Mouse (Mus musculus) G1E (cell line): ENCODE data around the gene Clec10a.

Experiments used
- CTCF ChIP-seq: IDR thresholded peaks from 2 replicates; pipeline ENCODE4 v1.5.1; 2012; ENCODE audit warnings: low read depth, low read length, inconsistent platforms, mixed read lengths
- GATA1 ChIP-seq: IDR thresholded peaks from 2 replicates; pipeline ENCODE4 v1.6.1; 2012; ENCODE audit warnings: borderline replicate concordance, low read length, inconsistent platforms, mixed read lengths
- GATA2 ChIP-seq: IDR thresholded peaks from 2 replicates; pipeline ENCODE4 v1.6.1; 2012; ENCODE audit warnings: low read depth, low read length, inconsistent platforms, borderline replicate concordance
- TAL1 ChIP-seq: conservative IDR thresholded peaks from 2 replicates; pipeline ENCODE4 v1.6.1; 2012; ENCODE audit warnings: low read depth, low read length, inconsistent platforms, mixed read lengths

DNA sequence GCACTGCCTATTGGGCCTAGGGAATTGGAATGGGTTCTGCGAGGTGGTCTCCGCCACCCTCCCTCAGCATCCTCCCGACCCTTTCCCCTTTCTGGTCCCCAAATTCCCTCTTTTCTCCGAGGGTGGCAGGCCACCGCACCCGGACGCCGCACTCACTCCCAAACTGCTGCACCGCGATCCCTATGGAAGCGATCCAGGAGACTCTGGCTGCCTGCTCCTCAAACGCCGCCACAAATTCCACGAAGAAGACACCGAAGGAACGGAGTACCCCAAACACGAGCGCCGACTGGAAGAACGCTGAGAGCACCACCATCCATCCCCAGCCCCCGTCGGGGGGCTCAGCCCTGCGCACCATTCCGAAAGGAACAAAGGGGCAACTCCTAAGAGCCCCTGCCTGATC is 64.3 kb downstream of the Clec10a start:
- no peak for TF ChIP-seq CTCF
- no peak for TF ChIP-seq GATA1
- no peak for TF ChIP-seq TAL1
- TF ChIP-seq GATA2, result no peak
